Mouse (Mus musculus): ENCODE measurements at regions not wholly inside any gene's neighbourhood (a gene's known extent, or its start where the extent isn't known, plus 50 kb on each side); places are given as distances from the start of the nearest gene placed in this dataset.

DNA sequence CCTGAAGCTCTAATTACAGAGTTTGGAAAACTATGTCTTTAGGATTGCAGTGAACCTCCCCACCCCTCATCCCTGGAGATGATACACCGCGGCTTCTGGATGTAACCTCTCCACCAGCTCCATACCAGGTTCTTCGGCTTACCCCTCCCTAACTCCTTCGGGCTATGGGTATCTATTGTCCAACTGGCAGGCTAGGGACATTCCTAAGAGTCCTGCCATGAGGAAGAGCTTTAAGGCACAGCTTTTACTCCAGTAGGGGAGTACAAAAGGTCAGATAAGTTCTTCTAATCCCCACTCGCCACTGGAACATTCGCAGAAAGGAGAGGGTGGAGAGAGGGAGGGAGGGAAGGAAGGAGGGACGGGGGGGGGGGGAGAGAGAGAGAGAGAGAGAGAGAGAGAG, 188.5 kb upstream of the Bcl6 start:
- no peak for DNase-seq

DNA sequence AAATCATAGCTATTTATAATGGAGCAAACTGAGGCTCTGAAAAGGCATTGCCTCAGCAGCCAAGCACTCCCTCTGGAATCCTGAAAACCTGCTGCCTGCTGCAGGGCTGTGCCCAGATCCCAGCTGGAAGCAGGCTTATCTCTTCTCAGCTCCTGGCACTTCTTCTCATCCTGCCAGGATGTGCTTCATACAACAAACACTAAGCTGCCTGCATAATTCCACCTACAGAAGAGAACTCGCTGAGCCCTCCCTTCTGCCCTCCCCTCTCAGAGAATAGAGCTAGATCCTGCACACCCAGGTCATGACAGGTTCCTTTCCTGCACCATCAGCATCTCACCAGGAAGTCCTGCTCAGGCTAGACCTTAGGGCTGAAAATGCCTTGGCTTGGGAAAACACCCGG, 187.4 kb upstream of the Bcl6 start:
- peak; percentile 41 for DNase-seq

DNA sequence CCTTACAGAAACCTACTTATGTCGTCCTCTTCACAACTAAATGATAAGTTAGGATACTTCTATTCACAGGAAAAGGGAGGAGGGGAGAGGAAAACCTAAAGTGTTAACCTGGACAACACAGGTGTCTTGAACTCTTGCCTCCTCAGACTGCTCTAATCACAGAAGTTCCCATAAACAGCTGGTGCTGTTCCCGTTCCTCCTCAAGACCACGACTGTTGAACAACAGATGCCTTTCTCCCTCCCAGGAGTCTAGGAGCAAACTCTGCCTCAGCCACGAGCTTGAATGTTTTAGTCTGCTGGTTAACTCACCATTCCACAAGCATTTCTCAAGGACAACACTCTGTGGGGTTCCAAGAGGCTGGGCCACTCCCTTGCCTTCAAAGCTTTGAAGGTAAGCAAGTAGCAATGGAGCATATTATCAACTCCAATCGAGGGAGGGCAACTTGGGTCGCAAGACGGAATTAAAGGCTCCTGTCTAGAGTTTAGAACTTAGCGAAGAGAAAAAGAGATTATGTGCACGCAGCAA, 186.6 kb upstream of the Bcl6 start:
- no peak for DNase-seq

DNA sequence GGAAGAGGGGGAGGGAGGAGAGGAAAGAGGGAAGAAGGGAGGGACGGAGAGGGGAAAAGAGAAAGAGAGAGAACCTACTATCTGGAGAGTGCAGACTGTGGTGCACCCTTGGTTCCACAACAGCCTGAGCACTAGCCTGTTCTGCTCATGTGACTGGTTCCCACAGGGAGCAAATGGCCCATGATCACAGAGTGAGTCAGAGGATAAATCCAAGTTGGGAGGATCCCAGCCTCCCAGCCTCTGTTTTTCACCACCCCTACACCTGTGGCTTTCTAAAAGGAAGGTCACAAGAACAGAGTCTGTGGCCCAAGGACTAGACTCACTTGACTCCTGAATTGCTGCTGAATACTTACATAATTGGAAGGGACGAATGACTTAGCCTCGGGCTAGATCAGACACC, 185.9 kb upstream of the Bcl6 start:
- DNase-seq = no peak

DNA sequence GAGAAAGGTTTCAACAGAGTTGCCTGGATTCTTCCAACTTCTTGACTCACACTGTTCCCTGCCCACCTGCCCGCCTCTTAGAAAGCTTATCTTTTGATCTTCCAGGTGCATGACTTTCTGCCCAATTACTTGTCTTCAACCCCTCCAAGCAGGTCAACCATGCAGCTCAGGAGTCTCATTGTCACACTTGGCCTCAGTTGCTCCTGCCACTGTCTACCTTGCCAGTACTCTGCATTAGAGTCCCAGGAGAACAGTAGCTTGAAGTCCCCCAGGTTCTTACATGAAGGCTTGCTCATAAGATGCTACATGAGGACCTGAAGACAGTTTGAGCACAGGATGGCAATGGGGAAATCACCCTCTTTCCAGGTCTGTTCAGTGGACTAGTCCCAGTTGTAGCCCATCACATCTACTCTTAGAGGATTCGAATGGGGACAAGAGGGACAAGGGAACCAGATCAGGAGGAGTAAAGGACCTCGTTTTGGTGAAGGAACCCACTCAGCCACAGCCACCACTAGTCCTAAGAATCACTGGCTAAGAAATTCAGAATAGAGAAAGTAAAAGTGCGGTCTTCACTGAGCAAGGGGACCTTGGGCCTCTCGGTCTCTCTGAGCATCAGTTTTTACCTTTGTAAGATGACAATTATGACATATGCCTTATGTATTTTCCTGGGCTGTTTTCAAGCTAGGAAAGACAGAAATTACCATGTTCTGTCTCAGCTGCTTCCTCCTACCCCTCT, 185.3 kb upstream of the Bcl6 start:
- DNase-seq = no peak

DNA sequence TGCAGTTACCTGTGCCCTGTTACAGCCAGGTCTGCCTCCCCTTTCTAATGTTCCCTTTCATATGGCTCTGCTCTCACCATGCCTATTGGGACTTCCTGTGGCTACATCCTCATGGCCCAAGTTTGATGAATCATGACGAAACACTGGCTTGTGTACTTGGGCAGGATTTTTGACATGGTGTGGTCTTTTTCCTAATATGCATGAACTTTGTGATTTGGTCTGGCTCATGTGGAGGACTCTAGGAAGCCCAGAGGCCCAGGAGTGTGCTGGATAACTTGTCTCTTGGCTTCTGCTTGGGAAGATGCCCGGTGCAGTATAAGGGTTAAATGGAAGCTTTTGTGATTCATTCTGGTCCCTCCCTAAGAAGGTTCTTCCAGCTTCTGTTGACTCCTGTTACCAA, 184.0 kb upstream of the Bcl6 start:
- no peak for DNase-seq

DNA sequence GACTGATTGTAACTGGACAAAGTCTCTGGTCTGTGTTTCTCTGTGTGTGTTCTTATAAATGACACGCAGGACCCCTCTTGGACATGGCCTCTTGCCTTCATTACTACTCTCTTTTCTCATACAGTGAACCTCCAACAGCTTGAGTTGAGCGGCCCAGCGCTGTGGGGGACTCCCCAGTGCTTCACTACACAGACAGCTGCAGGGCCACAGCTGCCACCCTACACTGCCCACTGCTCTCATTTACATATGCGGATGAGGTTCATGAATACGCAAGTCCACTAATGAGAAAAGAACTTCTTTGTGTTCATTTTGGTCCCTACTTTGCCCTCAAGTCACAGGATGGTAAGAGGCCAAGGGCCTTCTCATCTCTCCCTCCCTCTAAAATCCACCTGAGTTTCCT, 183.4 kb upstream of the Bcl6 start:
- DNase-seq = no peak

DNA sequence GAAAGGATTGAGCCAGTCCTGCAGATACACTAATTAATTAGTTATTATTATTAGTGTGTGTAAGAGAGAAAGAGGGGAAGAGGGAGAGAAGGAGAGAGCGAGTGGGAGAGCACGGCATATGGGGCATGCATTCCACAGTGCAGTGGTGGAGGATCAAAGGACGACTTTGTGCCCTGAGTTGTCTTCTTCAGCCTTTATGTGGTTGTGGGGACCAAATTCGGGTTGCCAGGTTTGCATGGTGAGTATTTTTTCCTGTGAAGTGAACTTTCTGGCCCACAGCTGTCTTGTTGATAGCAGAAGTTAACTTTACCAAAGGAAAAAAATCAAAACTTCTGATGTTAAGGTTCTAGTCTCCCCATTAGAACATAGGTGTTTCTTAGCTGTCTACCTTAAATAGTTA, 182.5 kb upstream of the Bcl6 start:
- no peak for DNase-seq

DNA sequence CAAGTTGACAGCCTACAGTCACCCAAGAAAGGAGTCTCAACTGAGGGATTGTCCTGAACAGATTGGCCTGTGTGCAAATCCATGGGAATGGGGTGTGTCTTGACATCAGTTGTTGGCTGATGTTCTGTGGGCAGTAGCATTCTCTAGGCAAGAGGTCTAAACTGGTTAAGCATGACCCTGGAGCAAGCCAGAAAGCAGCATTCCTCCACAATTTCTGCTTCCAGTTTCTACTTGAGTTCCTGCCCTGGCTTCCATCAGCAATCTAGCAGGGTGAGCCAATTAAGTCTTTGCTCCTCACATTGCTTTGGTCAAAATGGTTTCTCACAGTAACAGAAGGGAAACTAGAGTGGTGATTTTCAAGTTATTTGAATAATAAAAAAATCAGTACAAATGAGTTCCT, 177.8 kb upstream of the Bcl6 start:
- DNase-seq = no peak

DNA sequence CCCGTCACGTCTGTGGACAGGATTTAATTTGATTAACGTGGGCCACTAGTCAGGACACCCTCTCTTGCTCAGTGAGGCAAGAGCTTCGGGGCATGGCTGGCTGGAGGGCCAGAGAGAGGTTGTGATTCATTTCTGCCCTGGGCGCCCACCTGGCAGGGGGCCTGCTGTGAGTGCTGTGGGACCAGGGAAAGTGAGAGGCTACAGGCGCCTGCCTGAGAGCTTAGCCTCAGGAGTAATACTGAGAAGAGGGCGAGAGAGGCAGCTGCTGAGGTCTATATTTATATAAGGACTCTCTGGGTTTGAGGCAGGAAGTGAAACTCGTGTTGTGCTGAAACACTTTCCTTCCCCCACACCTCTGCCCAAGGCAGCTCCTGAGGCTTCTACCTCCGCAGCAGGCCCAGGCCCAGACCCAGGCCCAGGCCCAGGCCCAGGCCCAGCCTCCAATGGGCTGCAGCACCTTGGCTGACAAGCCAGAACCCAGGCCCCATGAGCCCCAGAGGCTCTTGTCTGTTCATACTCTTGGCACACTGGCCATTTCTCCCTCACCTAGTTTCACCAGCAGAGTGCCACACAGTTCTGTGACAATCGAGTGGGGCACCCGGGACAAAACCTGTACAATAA, 176.9 kb upstream of the Bcl6 start:
- DNase-seq = no peak

DNA sequence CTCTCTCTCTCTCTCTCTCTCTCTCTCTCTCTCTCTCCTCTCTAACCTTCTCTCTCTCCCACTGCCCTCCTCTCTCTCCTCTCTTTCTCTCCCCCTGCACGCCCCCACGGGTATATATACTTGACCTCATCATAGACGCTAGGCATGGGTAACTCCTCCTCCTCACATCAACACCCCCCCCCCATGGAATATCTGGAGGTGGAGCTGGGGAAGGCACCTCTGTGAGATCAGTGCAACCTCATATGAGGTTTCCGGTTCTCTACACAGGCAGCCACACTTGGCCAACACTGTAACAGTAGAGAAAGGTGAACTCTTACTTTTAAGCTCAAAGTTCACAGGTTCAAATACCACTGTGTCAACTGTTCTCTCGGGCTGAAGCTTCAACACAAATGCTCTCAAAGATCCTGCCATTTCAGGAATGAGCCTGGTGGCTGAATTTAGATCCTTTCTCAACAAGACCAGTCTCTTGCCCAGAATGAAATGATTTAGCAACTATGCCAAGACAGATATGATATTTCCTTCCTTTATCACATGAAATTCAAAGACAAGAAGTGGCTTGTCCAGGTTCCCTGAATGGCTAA, 172.1 kb upstream of the Bcl6 start:
- DNase-seq = no peak

DNA sequence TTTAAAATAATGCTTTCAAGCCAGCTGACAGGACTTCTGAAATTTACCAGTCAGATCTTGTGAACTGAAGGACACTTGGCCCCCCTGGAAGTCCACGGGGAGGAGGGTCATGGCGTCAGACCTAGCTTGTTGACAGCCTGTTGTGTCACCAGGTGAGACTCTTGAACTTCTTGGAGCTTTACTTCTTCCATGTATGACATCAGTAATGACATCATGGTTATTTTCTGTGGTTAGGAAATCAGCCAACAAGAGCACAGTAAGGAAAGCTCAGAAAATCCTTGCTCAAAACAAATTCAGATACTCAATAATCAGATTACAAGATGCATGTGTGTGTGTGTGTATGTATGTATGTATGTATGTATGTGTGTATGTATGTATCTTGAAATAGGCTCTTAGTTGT, 170.7 kb upstream of the Bcl6 start:
- no peak for DNase-seq

DNA sequence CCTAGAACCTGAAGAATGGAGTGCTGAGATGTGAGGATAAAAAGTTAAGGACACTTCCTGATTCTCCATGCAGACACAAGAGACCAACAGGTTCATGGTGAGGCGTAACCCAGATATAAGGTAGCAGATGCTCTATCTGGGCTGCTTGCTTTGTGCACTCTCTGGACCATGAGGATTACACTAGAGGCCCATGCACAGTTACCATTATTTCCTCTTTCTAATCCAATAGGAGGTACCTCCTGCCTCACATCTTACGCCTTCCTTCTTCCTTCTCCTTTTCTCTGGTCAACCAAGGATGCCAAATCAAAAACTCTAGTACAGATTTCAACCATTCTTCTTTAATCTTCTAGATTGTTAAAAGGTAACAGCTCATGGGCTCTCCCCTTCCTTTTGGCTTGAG, 169.1 kb upstream of the Bcl6 start:
- no peak for DNase-seq

DNA sequence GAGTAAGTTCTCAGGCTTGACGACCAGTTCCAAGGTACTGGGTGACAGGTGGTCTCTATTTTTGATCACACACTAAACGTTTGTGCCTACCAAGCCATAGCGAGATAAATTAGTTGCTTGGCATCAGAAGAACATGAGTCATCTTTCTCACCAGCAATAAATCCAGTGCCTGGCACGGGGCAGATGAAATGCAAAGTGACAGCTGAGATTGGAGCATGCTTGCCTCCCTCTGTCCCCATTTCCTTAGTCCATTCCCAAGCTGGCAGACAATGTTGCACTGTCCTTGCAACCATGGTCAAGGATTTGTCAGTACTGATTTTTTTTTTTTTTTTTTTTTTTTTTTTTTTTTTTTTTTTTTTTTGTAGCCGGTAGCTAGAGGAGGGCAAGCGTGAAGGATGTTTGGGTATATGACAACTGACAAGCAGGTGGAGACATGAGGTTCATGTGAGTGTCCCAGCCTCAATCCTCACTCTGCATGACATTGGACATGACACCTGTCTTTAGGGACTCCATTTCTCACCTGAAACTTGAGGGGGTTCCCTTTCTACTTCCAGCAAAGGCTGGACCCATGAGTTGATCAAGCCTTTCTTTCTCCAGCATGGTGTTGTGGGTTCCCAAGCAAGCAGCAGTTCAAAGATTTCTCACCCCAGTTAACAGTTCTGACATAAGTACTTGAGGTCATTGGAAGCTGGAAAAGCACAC, 168.2 kb upstream of the Bcl6 start:
- DNase-seq = peak; percentile 29

DNA sequence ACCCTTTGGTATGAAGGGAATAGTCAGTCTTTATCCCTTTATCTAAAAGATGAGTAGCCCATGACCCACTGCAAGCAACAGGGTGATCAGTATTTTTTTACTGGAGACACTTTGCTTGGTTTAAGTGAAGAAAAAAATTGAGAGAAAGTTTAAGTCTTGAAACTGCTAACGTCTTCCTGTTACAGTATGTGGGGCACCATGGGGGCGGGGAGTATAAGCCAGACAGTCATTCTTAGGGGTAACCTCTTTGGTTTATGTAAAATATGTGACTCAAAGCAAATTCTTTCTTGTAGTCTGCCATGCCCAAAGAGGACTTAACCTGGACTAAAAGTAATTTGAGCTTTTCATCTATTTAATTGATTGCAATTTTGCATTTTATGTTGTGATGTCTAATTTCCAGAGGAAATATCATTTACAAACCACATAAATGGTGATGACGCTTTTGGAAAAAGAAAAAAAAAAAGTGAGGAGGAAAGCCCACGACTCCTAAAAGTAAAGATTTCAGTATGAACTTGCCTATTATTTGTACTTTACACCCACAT, 166.2 kb upstream of the Bcl6 start:
- DNase-seq = no peak

DNA sequence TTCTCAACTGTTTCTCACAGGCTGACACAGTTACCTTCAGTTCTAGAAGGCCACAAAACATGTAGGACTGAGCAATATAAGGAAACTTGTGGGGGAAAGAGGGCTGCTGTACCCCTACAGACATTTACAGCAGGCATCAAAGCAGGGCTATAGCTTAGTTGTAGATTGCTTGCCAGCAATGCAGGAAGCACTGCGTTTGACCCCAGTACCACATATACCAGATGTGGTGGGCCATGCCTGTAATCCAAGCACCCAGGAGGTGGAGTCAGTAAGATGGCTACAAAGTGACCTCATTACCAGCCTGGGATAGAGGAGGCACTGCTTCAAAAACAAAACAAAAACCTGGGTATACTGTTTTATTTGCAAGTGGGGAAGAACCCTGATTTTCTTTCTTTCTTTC, 165.3 kb upstream of the Bcl6 start:
- no peak for DNase-seq

DNA sequence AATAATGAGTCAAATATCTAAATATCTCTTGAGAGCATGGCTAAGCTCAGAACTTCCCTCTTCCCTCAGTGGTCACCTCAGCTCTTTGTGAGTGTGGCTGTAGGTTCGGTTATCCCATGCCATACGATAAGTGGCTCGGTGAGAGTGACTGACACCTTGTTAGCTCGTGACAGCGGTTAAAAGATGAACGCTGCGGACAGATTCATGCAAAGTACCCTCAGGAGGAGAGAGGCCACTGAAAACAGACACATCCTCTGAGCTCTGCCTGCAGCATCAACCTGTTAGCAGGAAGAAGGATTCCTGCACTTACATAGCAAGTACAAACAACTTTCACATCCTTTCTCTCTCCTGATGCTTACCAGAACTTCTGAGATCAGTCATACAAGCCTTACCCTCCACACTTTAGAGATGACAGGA, 163.2 kb upstream of the Bcl6 start:
- DNase-seq = no peak

DNA sequence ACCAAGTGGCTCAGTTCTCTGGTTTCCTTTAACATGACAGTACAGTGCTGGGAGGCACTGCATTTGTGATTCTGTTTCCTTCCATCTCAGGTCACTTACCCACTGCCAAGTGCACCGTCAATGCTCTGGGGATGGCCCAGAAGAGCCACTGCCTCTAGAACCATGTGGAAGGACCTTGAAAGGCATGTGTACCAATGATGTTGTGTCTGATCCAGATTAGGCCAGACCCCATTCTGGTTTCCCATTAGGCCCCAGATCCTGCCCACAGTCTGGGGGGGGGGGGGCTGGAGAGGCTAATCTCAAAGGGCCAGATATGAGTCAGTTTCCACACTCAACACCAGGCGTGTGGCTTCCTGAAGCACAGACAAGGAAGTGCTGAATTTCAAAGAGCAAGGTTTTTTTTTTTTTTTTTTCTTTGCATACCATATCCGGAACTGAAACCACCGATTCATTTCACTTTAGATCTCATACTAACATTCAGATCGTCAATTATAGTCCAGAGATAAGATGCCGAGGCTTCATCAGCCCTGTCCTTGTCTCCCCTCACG, 162.6 kb upstream of the Bcl6 start:
- DNase-seq = no peak

DNA sequence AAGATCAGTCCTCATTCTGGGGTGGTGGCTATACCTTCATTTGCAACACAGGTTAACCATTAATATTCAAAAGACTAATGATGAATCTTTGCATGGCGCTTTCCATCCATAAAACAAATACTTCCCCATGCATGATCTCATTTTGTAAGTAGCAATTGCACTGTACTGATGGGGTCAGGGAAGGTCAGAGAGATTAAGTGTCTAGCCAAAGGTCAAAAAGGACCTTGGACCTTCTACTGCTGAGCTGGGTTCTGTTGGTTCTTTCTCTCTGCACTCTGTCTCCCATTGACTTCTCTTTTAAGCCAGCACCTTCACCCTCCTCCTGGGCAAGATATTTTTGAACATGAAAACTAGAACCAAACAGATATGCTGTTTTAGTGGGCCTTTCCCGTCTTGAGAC, 161.9 kb upstream of the Bcl6 start:
- no peak for DNase-seq

DNA sequence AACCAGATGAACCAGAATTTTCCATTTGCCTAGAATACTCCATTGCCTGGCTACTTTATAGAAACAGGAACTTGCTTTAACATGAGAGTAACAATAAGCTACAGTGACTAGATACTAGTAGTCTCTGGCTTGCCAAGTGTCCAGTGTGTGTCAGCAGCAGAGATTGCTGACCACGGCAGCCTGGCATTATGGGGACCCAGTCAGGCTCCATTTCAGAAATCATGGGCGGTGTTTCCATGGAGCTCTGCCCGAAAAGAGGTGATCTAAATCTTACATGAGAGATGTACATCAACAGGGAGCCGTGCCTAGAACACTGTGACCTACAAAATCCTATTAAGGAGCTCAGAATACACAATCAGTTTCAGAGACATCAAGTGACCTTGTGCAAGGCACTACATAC, 160.8 kb upstream of the Bcl6 start:
- DNase-seq = no peak

DNA sequence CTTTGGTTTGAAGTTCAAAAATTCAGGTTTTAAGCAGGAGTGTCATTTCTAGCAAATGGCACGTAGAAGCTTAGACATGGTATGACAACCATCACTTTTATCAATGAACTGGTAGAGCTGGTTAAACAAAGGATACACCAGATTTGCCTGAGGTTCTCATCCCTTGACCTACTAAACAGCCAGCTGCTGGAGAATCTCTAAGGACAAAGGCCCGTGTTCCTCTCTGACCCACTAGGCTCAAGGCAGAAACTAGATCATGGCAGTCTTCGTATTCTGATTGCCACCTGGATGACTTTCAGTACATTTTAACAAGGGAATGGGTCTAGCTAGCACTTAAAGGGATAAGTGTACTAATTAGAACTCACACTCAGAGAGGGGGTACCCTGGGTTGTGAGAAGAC, 155.2 kb upstream of the Bcl6 start:
- no peak for DNase-seq

DNA sequence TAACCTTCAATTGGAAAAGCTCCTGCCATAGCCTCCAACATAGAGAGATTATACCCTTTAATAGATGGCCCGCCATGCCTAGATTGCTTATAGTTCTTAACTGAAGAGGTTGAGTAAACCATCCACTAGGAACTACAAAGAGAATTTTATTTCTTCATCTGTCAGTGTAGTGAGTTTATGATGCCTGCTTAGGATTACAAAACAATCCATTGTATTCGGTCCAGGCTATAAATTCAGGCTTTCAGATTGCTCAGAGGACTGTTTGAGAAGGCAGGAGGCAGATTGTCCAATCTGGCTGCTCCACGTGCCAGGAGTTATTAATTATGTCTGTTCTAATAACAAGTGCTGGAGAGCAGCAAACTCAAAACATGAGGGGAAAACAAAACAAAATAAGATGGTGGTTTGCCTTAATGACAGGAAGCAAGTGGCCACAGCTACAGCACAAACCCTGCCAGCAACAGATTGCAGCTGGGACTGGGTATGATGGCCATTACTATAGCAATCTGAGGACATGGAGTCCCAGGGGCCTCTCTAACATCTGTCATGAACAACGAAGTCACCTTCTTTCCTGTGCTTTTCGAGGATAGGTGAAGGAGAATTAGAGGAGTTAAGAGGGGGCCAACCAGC, 154.4 kb upstream of the Bcl6 start:
- DNase-seq = no peak

DNA sequence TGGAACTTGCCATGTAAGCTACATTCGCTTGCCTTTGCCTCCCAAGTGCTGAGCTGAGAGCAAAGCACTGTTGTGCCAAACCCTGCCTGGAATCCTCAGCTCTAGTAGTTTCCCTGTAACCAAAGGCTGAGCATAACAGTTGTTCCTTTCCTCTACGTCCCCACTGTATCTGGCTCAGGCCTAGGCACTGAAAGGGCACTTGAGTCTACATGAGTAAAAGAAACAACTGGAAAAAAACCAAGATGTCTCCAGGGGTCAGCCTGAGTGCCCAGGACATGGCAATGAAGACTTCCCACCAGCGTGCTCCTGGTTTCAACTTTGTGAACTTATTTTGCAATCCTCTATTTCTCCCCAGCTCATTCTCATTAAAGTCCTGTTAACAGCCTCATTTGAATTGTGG, 150.5 kb upstream of the Bcl6 start:
- DNase-seq = no peak

Data from right cerebral cortex, adult 18-20 months (tissue).